ENCODE assay signal across 10 mouse cellular contexts in the genomic region with DNA sequence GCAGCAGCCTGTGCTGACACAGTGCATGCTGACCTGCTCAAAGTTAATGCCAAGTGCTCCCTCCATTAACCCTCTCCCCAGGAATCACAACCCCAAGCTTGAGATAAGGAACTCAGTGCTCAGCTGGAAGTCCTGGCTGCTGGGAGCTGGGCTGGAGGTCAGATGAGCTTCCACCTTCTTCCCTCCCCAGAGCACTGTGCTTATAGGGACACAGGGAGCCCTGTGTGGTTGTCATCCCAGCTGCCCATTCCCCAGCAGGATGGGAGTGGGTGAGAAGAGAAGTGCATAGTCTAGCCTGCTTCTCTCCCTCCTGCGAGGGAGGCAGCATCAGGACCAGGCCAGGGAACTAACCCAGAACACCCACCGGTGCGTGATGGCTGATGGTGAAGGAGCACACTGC. TPM values are rescaled to one million over a fixed set of nuclear protein-coding genes. Genes with fewer than 3 reads are reported as not detected.
A peak's percentile ranks its signal among the peaks of the same experiment; 100 is the strongest.
DNase-seq lines count a peak whose midpoint lies in the region; ATAC-seq and TF ChIP-seq lines count a peak whose summit lies in the region.
"Not testable (repeated sequence)": the region's sequence is repeated elsewhere in the genome, so short reads cannot be mapped to it uniquely, and the experiment has no call there.
"Had no signal": no experiment of that assay in that cellular context is flagged by ENCODE, and none has a peak within 500 bp of the region (broad histone marks: within the 10 kb centered on the region; RNA-seq: fewer than 3 reads in every experiment).

No protein-coding gene starts in this region.

- not testable (repeated sequence) for H3K4me2 ChIP-seq in liver, embryonic 14.5 days (ENCODE audit: low read depth); liver, postnatal 0 days (ENCODE audit: low read depth, low read length)

- not testable (repeated sequence) for TF ChIP-seq EP300 in liver, embryonic 14.5 days (IDR thresholded peaks at IDR 0.05; ENCODE audit: low read depth); liver, postnatal 0 days (IDR thresholded peaks at IDR 0.05; ENCODE audit: low read depth)

- H3K27ac ChIP-seq in liver, embryonic 14.5 days; liver, postnatal 0 days (ENCODE audit: low read depth): not testable (repeated sequence)

- TF ChIP-seq CTCF in liver, embryonic 14.5 days (IDR thresholded peaks at IDR 0.05; ENCODE audit: low read depth); liver, postnatal 0 days (IDR thresholded peaks at IDR 0.05; ENCODE audit: low read depth): not testable (repeated sequence)

- not testable (repeated sequence) for H3K9me3 ChIP-seq in liver, embryonic 14.5 days (ENCODE audit: control insufficient read depth, low read length); liver, postnatal 0 days (ENCODE audit: low read length)

- 88% methylated on average over 3 of the region's 3 CpGs for WGBS in liver, embryonic 14.5 days (ENCODE audit: insufficient replicate concordance)
- 72% methylated on average over 3 of the region's 3 CpGs for WGBS in liver, postnatal 0 days (ENCODE audit: insufficient replicate concordance)

- peak; percentile 68 for DNase-seq in heart, adult 11 months
- not testable (repeated sequence) for DNase-seq in liver, embryonic 14.5 days (ENCODE audit: low read depth in 3 of 3, low spot score in 3 of 3)
- peak; percentile 11 for DNase-seq in liver, postnatal 0 days

- H3K4me1 ChIP-seq in liver, embryonic 14.5 days (replicated peaks; ENCODE audit: control insufficient read depth in 2 of 2, insufficient read depth in 2 of 2, low read length in 1 of 2); liver, postnatal 0 days (ENCODE audit: insufficient read depth): not testable (repeated sequence)

- not testable (repeated sequence) for H3K27me3 ChIP-seq in liver, embryonic 14.5 days (ENCODE audit: control insufficient read depth, insufficient read depth, low read length); liver, postnatal 0 days (ENCODE audit: insufficient read depth, low read length)

- not testable (repeated sequence) for H3K4me3 ChIP-seq in liver, embryonic 14.5 days (ENCODE audit: insufficient read depth in 1 of 2, low read depth in 2 of 2, low read length in 2 of 2); liver, postnatal 0 days (ENCODE audit: low read depth, low read length)

- not testable (repeated sequence) for H3K9ac ChIP-seq in liver, embryonic 14.5 days (replicated peaks); liver, postnatal 0 days (replicated peaks)

- peak; percentile 35; the same call in 1 of the 2 replicates for ATAC-seq in liver, embryonic 14.5 days (ENCODE audit: insufficient read depth)
- ATAC-seq in liver, postnatal 0 days = not testable (repeated sequence)

- not testable (repeated sequence) for H3K36me3 ChIP-seq in liver, embryonic 14.5 days (replicated peaks; ENCODE audit: control insufficient read depth, insufficient read depth, low read depth); liver, postnatal 0 days (replicated peaks; ENCODE audit: insufficient read depth, low read length)

RNA-seq across cellular contexts. Expression of a gene that starts 6.4 kb away (rescaled TPM):
- 2.5 and 3.2 TPM in 2 replicates for polyA plus RNA-seq in liver, embryonic 14.5 days (2012; rRNA removed)
- polyA plus RNA-seq in liver, embryonic 14.5 days (2014; fragmentation: Nextera tagmentation; extraction: Ambion mirVana) = 4.3 and 4.4 TPM in 2 replicates
- 8.5 and 8.6 TPM in 2 replicates for polyA plus RNA-seq in liver, postnatal 0 days (2015; fragmentation: Nextera tagmentation; extraction: Ambion mirVana)

RNA-seq across cellular contexts. Expression of a gene that starts 19.7 kb away (rescaled TPM):
- not detected in 2 replicates for polyA plus RNA-seq in liver, embryonic 14.5 days (2012; rRNA removed)
- polyA plus RNA-seq in liver, embryonic 14.5 days (2014; fragmentation: Nextera tagmentation; extraction: Ambion mirVana) = not detected in 2 replicates
- not detected in 2 replicates for polyA plus RNA-seq in liver, postnatal 0 days (2015; fragmentation: Nextera tagmentation; extraction: Ambion mirVana)
- polyA plus RNA-seq: activated CD4-positive, CD25-positive, alpha-beta regulatory T cell, adult 4 months; adrenal gland, adult 2 months; brain, embryonic 14.5 days; C2C12; CD4-positive, CD25-positive, alpha-beta regulatory T cell, adult 4 months; G1E; Patski had no signal
